Mouse (Mus musculus) myocyte (in vitro differentiated cells): Measurements from ENCODE around the gene Mthfd1.

Experiments
- CEBPB ChIP-seq: IDR thresholded peaks from 2 replicates; pipeline ENCODE4 v1.6.1; 2011; ENCODE audit warnings: mild to moderate bottlenecking, moderate library complexity; ENCODE audit not compliant: poor library complexity, insufficient read depth, severe bottlenecking
- E2F4 ChIP-seq: IDR thresholded peaks from one replicate; pipeline ENCODE4 v1.6.1; 2011; ENCODE audit warnings: mild to moderate bottlenecking, control low read depth, moderate library complexity; ENCODE audit not compliant: insufficient read depth
- MAX ChIP-seq: IDR thresholded peaks from one replicate; pipeline ENCODE4 v1.6.1; 2011; ENCODE audit warnings: low read depth, mild to moderate bottlenecking, control low read depth
- MYOD1 ChIP-seq, 3 experiments: IDR thresholded peaks; one replicate each; pipeline ENCODE4 v1.6.1; 2011; ENCODE audit warnings: control low read depth in 2 of 3, low read depth in 2 of 3, mild to moderate bottlenecking in 2 of 3, moderate library complexity in 1 of 3; ENCODE audit not compliant: insufficient read length in 2 of 3, control insufficient read depth in 1 of 3
- MYOG ChIP-seq, 3 experiments: IDR thresholded peaks; one replicate each; pipeline ENCODE4 v1.6.1; 2011; ENCODE audit warnings: control low read depth in 2 of 3, low read depth in 2 of 3, mild to moderate bottlenecking in 2 of 3; ENCODE audit not compliant: insufficient read length in 2 of 3, control insufficient read depth in 1 of 3, insufficient read depth in 1 of 3
- POLR2A ChIP-seq: IDR thresholded peaks from one replicate; pipeline ENCODE4 v1.6.1; 2011; ENCODE audit warnings: low read depth, mild to moderate bottlenecking, control low read depth, moderate library complexity; ENCODE audit not compliant: insufficient read length
- POLR2AphosphoS2 ChIP-seq: IDR thresholded peaks from one replicate; pipeline ENCODE4 v1.6.1; 2011; ENCODE audit warnings: low read depth, control low read depth; ENCODE audit not compliant: insufficient read length
- REST ChIP-seq: IDR thresholded peaks from one replicate; pipeline ENCODE4 v1.6.1; 2011; ENCODE audit warnings: mild to moderate bottlenecking, control low read depth, moderate library complexity; ENCODE audit not compliant: insufficient read depth, insufficient read length
- SRF ChIP-seq: IDR thresholded peaks from one replicate; pipeline ENCODE4 v1.6.1; 2011; ENCODE audit warnings: low read depth; ENCODE audit not compliant: control insufficient read depth, insufficient read length
- TCF12 ChIP-seq: IDR thresholded peaks from one replicate; pipeline ENCODE4 v1.6.1; 2011; ENCODE audit warnings: mild to moderate bottlenecking, control low read depth; ENCODE audit not compliant: poor library complexity, insufficient read depth, severe bottlenecking
- TCF3 ChIP-seq: IDR thresholded peaks from one replicate; pipeline ENCODE4 v1.6.1; 2011; ENCODE audit warnings: low read depth, control low read depth; ENCODE audit not compliant: insufficient read length
- USF1 ChIP-seq: IDR thresholded peaks from one replicate; pipeline ENCODE4 v1.6.1; 2011; ENCODE audit warnings: low read depth, mild to moderate bottlenecking, control low read depth, moderate library complexity

DNA sequence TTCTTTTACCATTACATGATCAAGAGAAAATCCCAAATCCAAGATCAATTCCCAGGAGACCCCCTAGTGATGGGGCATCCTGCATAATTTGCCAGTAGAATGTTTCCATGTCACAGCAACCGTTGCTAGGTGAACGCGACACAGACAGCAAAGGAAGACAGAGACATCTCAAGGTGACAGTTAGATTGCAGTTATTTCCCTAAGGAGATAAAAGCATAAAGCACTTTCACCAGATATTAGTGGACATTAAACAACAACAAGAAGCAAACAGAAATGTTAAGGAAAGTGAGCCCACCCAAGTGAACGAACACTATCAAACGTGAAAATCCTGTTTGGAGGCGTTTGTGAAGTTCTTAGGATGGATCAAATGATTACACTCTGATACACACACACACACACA lies 8.5 kb upstream of the Mthfd1 start, which contains the start of gene Tex21:
- no peak for TF ChIP-seq CEBPB
- no peak for TF ChIP-seq TCF12
- no peak for TF ChIP-seq TCF3
- no peak for TF ChIP-seq POLR2AphosphoS2
- TF ChIP-seq REST = no peak
- TF ChIP-seq POLR2A = no peak
- no peak for TF ChIP-seq E2F4
- TF ChIP-seq MYOD1 (IDR thresholded peaks at IDR 0.05; ENCODE audit: control insufficient read depth in 1 of 3, insufficient read length in 2 of 3, low read depth in 2 of 3) = no peak
- TF ChIP-seq MYOG (IDR thresholded peaks at IDR 0.05; ENCODE audit: control insufficient read depth in 1 of 3, insufficient read depth in 1 of 3, insufficient read length in 2 of 3, low read depth in 2 of 3) = no peak
- TF ChIP-seq MAX = no peak
- no peak for TF ChIP-seq SRF
- TF ChIP-seq USF1 = no peak
